Mouse (Mus musculus) layer of hippocampus, adult 9-11 months (tissue): Measurements from ENCODE around the gene Olfr202.
"Not testable (repeated sequence)": the region's sequence is repeated elsewhere in the genome, so short reads cannot be mapped to it uniquely, and the experiment has no call there.

ENCODE experiments used
- DNase-seq: peaks from one replicate; pipeline ENCODE4 v3.0.0; 2022

Gene Olfr202

GRCm38 (mm10) chr16:59286693-59287092, at the start of gene Olfr202:
TSS of gene Olfr202 (minus strand) at chr16:59286793.
- DNase-seq = no peak

GRCm38 (mm10) chr16:59331038-59331437, 44.4 kb upstream of the Olfr202 start, which contains the start of gene Olfr205:
TSS of gene Olfr205 (minus strand) at chr16:59331138.
- DNase-seq = no peak

GRCm38 (mm10) chr16:59323262-59323661, 36.7 kb upstream of the Olfr202 start:
- DNase-seq = not testable (repeated sequence)

GRCm38 (mm10) chr16:59318148-59318547, 31.6 kb upstream of the Olfr202 start, which contains the start of gene Olfr204:
TSS of gene Olfr204 (minus strand) at chr16:59318248.
- DNase-seq = no peak

- no peak for DNase-seq
Observed at GRCm38 (mm10) chr16:59298581-59298980, 12.0 kb upstream of the Olfr202 start, which contains the start of gene Olfr203. TSS of gene Olfr203 (plus strand) at chr16:59298881.

GRCm38 (mm10) chr16:59287576-59287975, 983 bp upstream of the Olfr202 start:
- not testable (repeated sequence) for DNase-seq

- DNase-seq = no peak
Observed at GRCm38 (mm10) chr16:59283476-59283875, 3.1 kb downstream of the Olfr202 start.

GRCm38 (mm10) chr16:59280542-59280941, 6.1 kb downstream of the Olfr202 start:
- no peak for DNase-seq

GRCm38 (mm10) chr16:59272532-59272931, 14.1 kb downstream of the Olfr202 start, which contains the start of gene Olfr201:
TSS of gene Olfr201 (minus strand) at chr16:59272632.
- DNase-seq = not testable (repeated sequence)

GRCm38 (mm10) chr16:59269097-59269496, 17.5 kb downstream of the Olfr202 start:
- not testable (repeated sequence) for DNase-seq

- no peak for DNase-seq
Observed at GRCm38 (mm10) chr16:59249684-59250083, 36.9 kb downstream of the Olfr202 start.
